Mouse (Mus musculus) midbrain, embryonic 15.5 days (tissue): ENCODE data around the gene Fndc4. TPM values are rescaled to one million over a fixed set of nuclear protein-coding genes. Genes with fewer than 3 reads are reported as not detected.

Experiments
- ATAC-seq: fragments of 200-750 bp; cut with Nextera tagmentation; replicated peaks from 2 replicates; pipeline ENCODE4 v1.8.0; 2017; ENCODE audit warnings: moderate TSS enrichment
- H3K27ac ChIP-seq: fragments of 300-500 bp; sonication (generic); 2 replicates; pipeline ENCODE4 v1.5.1; 2015; ENCODE audit warnings: mild to moderate bottlenecking, inconsistent platforms
- H3K27me3 ChIP-seq: fragments of 300-500 bp; sonication (generic); replicated peaks from 2 replicates; pipeline ENCODE4 v1.6.1; 2015; ENCODE audit warnings: inconsistent platforms
- H3K36me3 ChIP-seq: fragments of 300-500 bp; sonication (generic); replicated peaks from 2 replicates; pipeline ENCODE4 v1.6.1; 2015; ENCODE audit warnings: inconsistent platforms
- H3K4me1 ChIP-seq: fragments of 300-500 bp; sonication (generic); 2 replicates; pipeline ENCODE4 v1.6.1; 2015; ENCODE audit warnings: inconsistent platforms
- H3K4me2 ChIP-seq: fragments of 300-500 bp; sonication (generic); 2 replicates; pipeline ENCODE4 v1.6.1; 2015; ENCODE audit warnings: inconsistent platforms, mild to moderate bottlenecking, moderate library complexity
- H3K4me3 ChIP-seq: fragments of 300-500 bp; sonication (generic); 2 replicates; pipeline ENCODE4 v1.5.1; 2015; ENCODE audit warnings: mild to moderate bottlenecking, inconsistent platforms
- H3K9ac ChIP-seq: fragments of 300-500 bp; sonication (generic); 2 replicates; pipeline ENCODE4 v1.6.1; 2015; ENCODE audit warnings: mild to moderate bottlenecking, inconsistent platforms
- H3K9me3 ChIP-seq: fragments of 300-500 bp; sonication (generic); 2 replicates; pipeline ENCODE4 v1.6.1; 2016; ENCODE audit warnings: inconsistent platforms
- WGBS: fragments of 180-500 bp; shearing (Covaris S2); methylation state at CpG from one replicate; pipeline ENCODE4 v1.1.7; 2015; ENCODE audit warnings: mixed read lengths; 5-methylcytosine and 5-hydroxymethylcytosine counted together
- polyA plus RNA-seq: library from polyadenylated mRNA; unstranded; fragments of >200 nt; fragmentation: Nextera tagmentation; extraction: Ambion mirVana; gene quantifications from 2 replicates; pipeline ENCODE4 v1.2.1, GENCODE M21; 2015

The Fndc4 gene
- polyA plus RNA-seq, 1 experiment from 2014 or later: 107 TPM

DNA sequence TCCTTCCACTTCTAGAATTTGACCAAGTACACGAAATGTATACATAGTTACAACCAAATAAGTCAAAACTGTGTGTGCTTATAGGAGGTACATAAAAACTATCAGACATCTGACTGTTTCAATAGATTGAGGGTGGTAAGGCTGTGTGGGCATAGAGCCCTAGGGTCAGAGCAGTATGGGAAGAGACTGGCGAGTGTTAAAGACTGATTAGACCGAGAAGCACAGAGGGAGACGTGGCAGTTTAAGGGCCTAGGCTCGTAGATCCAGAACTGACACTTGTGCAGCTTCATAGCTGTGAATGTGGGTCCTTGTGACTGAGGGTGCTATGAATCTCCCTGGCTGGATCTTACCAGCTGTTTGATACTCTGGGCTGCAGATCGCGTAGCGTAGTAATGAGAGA lies 41.0 kb downstream of the Fndc4 start:
- no peak overlapping the region for H3K27ac ChIP-seq
- no peak overlapping the region for H3K4me2 ChIP-seq
- H3K9me3 ChIP-seq: no peaks in the 10 kb centered on the region
- no peaks in the 10 kb centered on the region for H3K27me3 ChIP-seq
- peaks cover 35% of the 10 kb centered on the region for H3K36me3 ChIP-seq
- H3K4me1 ChIP-seq: peaks cover 5% of the 10 kb centered on the region; the same call in 1 of the 2 replicates
- no peak overlapping the region for H3K4me3 ChIP-seq
- 90% methylated on average over 8 of the region's 8 CpGs for WGBS
- no peak for ATAC-seq
- no peak overlapping the region for H3K9ac ChIP-seq

DNA sequence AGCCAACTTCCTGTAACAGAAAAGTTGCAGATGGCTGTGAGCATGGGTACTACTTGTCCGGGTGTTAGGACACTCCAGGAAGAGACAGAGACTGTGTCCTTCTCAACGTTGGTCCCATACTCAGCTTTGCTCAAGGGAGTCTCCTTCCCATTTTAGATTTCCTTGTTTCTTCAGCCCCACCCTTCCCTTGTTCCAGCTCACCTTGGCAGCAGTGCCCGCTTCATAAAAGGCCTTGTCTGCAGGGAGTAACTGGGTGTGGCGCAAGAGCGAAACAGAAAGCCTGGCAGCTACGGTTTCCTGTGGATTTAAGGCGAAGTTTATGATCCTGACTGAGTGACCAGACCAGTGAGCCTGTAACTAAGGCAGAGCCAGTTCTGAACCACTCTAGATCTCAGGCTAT lies 41.4 kb downstream of the Fndc4 start:
- H3K9ac ChIP-seq: no peak overlapping the region
- H3K9me3 ChIP-seq: no peaks in the 10 kb centered on the region
- peaks cover 5% of the 10 kb centered on the region; the same call in 1 of the 2 replicates for H3K4me1 ChIP-seq
- H3K4me3 ChIP-seq: no peak overlapping the region
- no peaks in the 10 kb centered on the region for H3K27me3 ChIP-seq
- ATAC-seq: no peak
- no peak overlapping the region for H3K4me2 ChIP-seq
- 87% methylated on average over 7 of the region's 7 CpGs for WGBS
- no peak overlapping the region for H3K27ac ChIP-seq
- peaks cover 35% of the 10 kb centered on the region for H3K36me3 ChIP-seq

- Histone ChIP-seq H3K9me3 (no peaks in the 10 kb centered on the region), H3K4me2 (no peak overlapping the region), H3K27ac (no peak overlapping the region), H3K4me3 (no peak overlapping the region), H3K27me3 (no peaks in the 10 kb centered on the region), H3K36me3 (peaks cover 35% of the 10 kb centered on the region), H3K9ac (no peak overlapping the region), H3K4me1 (peaks cover 5% of the 10 kb centered on the region; the same call in 1 of the 2 replicates)
- WGBS: 94% methylated on average over 8 of the region's 8 CpGs
- ATAC-seq: no peak
These were observed 42.1 kb downstream of the Fndc4 start for GRCm38 (mm10) chr5:31253806-31254205.

GRCm38 (mm10) chr5:31252795-31253545 lies 42.9 kb downstream of the Fndc4 start:
- H3K9ac ChIP-seq: no peak overlapping the region
- no peaks in the 10 kb centered on the region for H3K9me3 ChIP-seq
- no peak overlapping the region for H3K4me3 ChIP-seq
- H3K27me3 ChIP-seq: no peaks in the 10 kb centered on the region
- H3K4me1 ChIP-seq: peaks cover 5% of the 10 kb centered on the region; the same call in 1 of the 2 replicates
- no peak overlapping the region for H3K27ac ChIP-seq
- 83% methylated on average over 16 of the region's 16 CpGs for WGBS
- H3K36me3 ChIP-seq: peaks cover 44% of the 10 kb centered on the region
- ATAC-seq: no peak
- H3K4me2 ChIP-seq: no peak overlapping the region

GRCm38 (mm10) chr5:31252151-31252550 lies 43.7 kb downstream of the Fndc4 start:
- H3K27me3 ChIP-seq: no peaks in the 10 kb centered on the region
- H3K4me3 ChIP-seq: no peak overlapping the region
- WGBS: 60% methylated on average over 10 of the region's 10 CpGs
- no peak for ATAC-seq
- H3K9ac ChIP-seq: no peak overlapping the region
- H3K9me3 ChIP-seq: no peaks in the 10 kb centered on the region
- no peak overlapping the region for H3K4me2 ChIP-seq
- H3K27ac ChIP-seq: no peak overlapping the region
- peaks cover 5% of the 10 kb centered on the region; the same call in 1 of the 2 replicates for H3K4me1 ChIP-seq
- H3K36me3 ChIP-seq: peaks cover 52% of the 10 kb centered on the region

GRCm38 (mm10) chr5:31251541-31252101 lies 44.3 kb downstream of the Fndc4 start, which contains the start of gene Krtcap3:
Gene Krtcap3, plus strand, starts transcription at chr5:31251691.
- Histone ChIP-seq H3K27ac (no peak within 1 kb of the TSS), H3K4me1 (peaks cover 5% of the 10 kb centered on the region; the same call in 1 of the 2 replicates), H3K4me3 (no peak within 1 kb of the TSS), H3K36me3 (peaks cover 54% of the 10 kb centered on the region), H3K9ac (no peak within 1 kb of the TSS), H3K4me2 (0 out of 2 replicates have a peak within 1 kb of the TSS, but pooled peaks have one; percentile 10), H3K27me3 (no peaks in the 10 kb centered on the region), H3K9me3 (no peaks in the 10 kb centered on the region)
- WGBS: 16% methylated on average over 47 of the region's 47 CpGs
- ATAC-seq: peak; percentile 57

- no peak overlapping the region for H3K9ac ChIP-seq
- WGBS: 54% methylated on average over 4 of the region's 4 CpGs
- no peak overlapping the region for H3K4me2 ChIP-seq
- H3K9me3 ChIP-seq: no peaks in the 10 kb centered on the region
- H3K36me3 ChIP-seq: peaks cover 60% of the 10 kb centered on the region
- no peak overlapping the region for H3K27ac ChIP-seq
- ATAC-seq: peak; percentile 56
- no peak overlapping the region for H3K4me3 ChIP-seq
- H3K4me1 ChIP-seq: peaks cover 5% of the 10 kb centered on the region; the same call in 1 of the 2 replicates
- H3K27me3 ChIP-seq: no peaks in the 10 kb centered on the region
These were observed 45.2 kb downstream of the Fndc4 start for GRCm38 (mm10) chr5:31250716-31251115.

Other genes with a start within 250 kb of the Fndc4 start
- 161 and 164 TPM in 2 replicates for gene Atraid, start 247.8 kb downstream of the Fndc4 start, polyA plus RNA-seq
- gene Slc5a6, start 247.2 kb downstream of the Fndc4 start, polyA plus RNA-seq: 26.9 and 29.1 TPM in 2 replicates
- gene Cad, start 241.3 kb downstream of the Fndc4 start, polyA plus RNA-seq: 14.9 and 16.2 TPM in 2 replicates
- gene Dnajc5g, start 189.8 kb downstream of the Fndc4 start, polyA plus RNA-seq: not detected in 2 replicates
- 20.4 and 21.5 TPM in 2 replicates for gene Slc30a3, start 187.8 kb downstream of the Fndc4 start, polyA plus RNA-seq
- gene Trim54, start 179.4 kb downstream of the Fndc4 start, polyA plus RNA-seq: not detected in 2 replicates
- not detected in 2 replicates for gene Ucn, start 157.3 kb downstream of the Fndc4 start, polyA plus RNA-seq
- gene Mpv17, start 141.8 kb downstream of the Fndc4 start, polyA plus RNA-seq: 51.5 and 57.8 TPM in 2 replicates
- gene Gm29609, start 116.2 kb downstream of the Fndc4 start, polyA plus RNA-seq: 1.7 TPM in 2 replicates
- 72.3 and 73.6 TPM in 2 replicates for gene Gtf3c2, start 115.9 kb downstream of the Fndc4 start, polyA plus RNA-seq
- 125 and 126 TPM in 2 replicates for gene Snx17, start 102.9 kb downstream of the Fndc4 start, polyA plus RNA-seq
- 85.0 and 92.1 TPM in 2 replicates for gene Eif2b4, start 102.7 kb downstream of the Fndc4 start, polyA plus RNA-seq
- 17.0 and 19.4 TPM in 2 replicates for gene Zfp513, start 93.8 kb downstream of the Fndc4 start, polyA plus RNA-seq
- 191 and 200 TPM in 2 replicates for gene Ppm1g, start 75.4 kb downstream of the Fndc4 start, polyA plus RNA-seq
- gene Nrbp1, start 55.2 kb downstream of the Fndc4 start, polyA plus RNA-seq: 169 and 177 TPM in 2 replicates
- gene Gm9970, start 54.8 kb downstream of the Fndc4 start, polyA plus RNA-seq: 0.45 and 0.69 TPM in 2 replicates
- 2.5 and 3.2 TPM in 2 replicates for gene Krtcap3, start 44.4 kb downstream of the Fndc4 start, polyA plus RNA-seq
- 34.3 and 36.6 TPM in 2 replicates for gene Ift172, start 5.0 kb downstream of the Fndc4 start, polyA plus RNA-seq
- gene Gckr, start 1.4 kb upstream of the Fndc4 start, polyA plus RNA-seq: 0.50 and 0.74 TPM in 2 replicates
- gene Zfp512, start 156.4 kb upstream of the Fndc4 start, polyA plus RNA-seq: 141 and 145 TPM in 2 replicates
- gene 4930548H24Rik, start 189.7 kb upstream of the Fndc4 start, polyA plus RNA-seq: not detected in 2 replicates
- 79.8 and 81.6 TPM in 2 replicates for gene Gpn1, start 198.7 kb upstream of the Fndc4 start, polyA plus RNA-seq
- 36.2 and 37.0 TPM in 2 replicates for gene Slc4a1ap, start 230.9 kb upstream of the Fndc4 start, polyA plus RNA-seq
- 27.8 and 27.9 TPM in 2 replicates for gene Supt7l, start 231.7 kb upstream of the Fndc4 start, polyA plus RNA-seq